Mouse (Mus musculus) heart, embryonic 14.5 days (tissue): Measurements from ENCODE around the gene Rcan1. TPM values are rescaled to one million over a fixed set of nuclear protein-coding genes. Genes with fewer than 3 reads are reported as not detected.
"Not testable (repeated sequence)": the region's sequence is repeated elsewhere in the genome, so short reads cannot be mapped to it uniquely, and the experiment has no call there.

ENCODE experiments used
- ATAC-seq: fragments of 200-750 bp; cut with Nextera tagmentation; 2 replicates; pipeline ENCODE4 v1.8.0; 2017; ENCODE audit warnings: low read depth, moderate TSS enrichment; ENCODE audit not compliant: insufficient number of reproducible peaks, insufficient read depth, low FRiP score
- H3K27ac ChIP-seq, 2 experiments: fragments of 200-500 bp in 1 of 2; fragments of 300-500 bp in 1 of 2; sonication (generic) in 1 of 2; replicated peaks in 1 of 2; 2 replicates each; pipeline ENCODE4 v1.5.1; 2012 to 2014; ENCODE audit warnings: low read depth in 2 of 2, low read length in 2 of 2, control low read depth in 1 of 2, mild to moderate bottlenecking in 1 of 2, mixed read lengths in 1 of 2; ENCODE audit not compliant: control insufficient read depth in 1 of 2, insufficient read depth in 1 of 2
- H3K27me3 ChIP-seq: fragments of 300-500 bp; sonication (generic); 2 replicates; pipeline ENCODE4 v1.6.1; 2014; ENCODE audit warnings: mild to moderate bottlenecking, low read length, control low read depth; ENCODE audit not compliant: control insufficient read depth, insufficient read depth
- H3K36me3 ChIP-seq: fragments of 300-500 bp; sonication (generic); 2 replicates; pipeline ENCODE4 v1.6.1; 2014; ENCODE audit warnings: mild to moderate bottlenecking, control low read depth, low read length, mixed read lengths; ENCODE audit not compliant: control insufficient read depth, insufficient read depth
- H3K4me1 ChIP-seq, 2 experiments: fragments of 200-500 bp in 1 of 2; fragments of 300-500 bp in 1 of 2; sonication (generic) in 1 of 2; 2 replicates each; pipeline ENCODE4 v1.6.1; 2012 to 2014; ENCODE audit warnings: low read length in 2 of 2, control low read depth in 1 of 2, mixed read lengths in 1 of 2; ENCODE audit not compliant: control insufficient read depth in 2 of 2, insufficient read depth in 2 of 2
- H3K4me2 ChIP-seq: fragments of 300-500 bp; sonication (generic); 2 replicates; pipeline ENCODE4 v1.6.1; 2014; ENCODE audit warnings: mild to moderate bottlenecking, low read length
- H3K4me3 ChIP-seq, 2 experiments: fragments of 200-500 bp in 1 of 2; fragments of 300-500 bp in 1 of 2; sonication (generic) in 1 of 2; 2 replicates each; pipeline ENCODE4 v1.5.1; 2012 to 2014; ENCODE audit warnings: low read length in 2 of 2, mild to moderate bottlenecking in 2 of 2, control low read depth in 1 of 2, low read depth in 1 of 2, moderate library complexity in 1 of 2; ENCODE audit not compliant: control insufficient read depth in 1 of 2, insufficient read depth in 1 of 2
- H3K9ac ChIP-seq: fragments of 300-500 bp; sonication (generic); 2 replicates; pipeline ENCODE4 v1.6.1; 2014; ENCODE audit warnings: mild to moderate bottlenecking, low read length
- H3K9me3 ChIP-seq: fragments of 300-500 bp; sonication (generic); 2 replicates; pipeline ENCODE4 v1.6.1; 2016; ENCODE audit warnings: low read length, control low read depth; ENCODE audit not compliant: control insufficient read depth
- WGBS: fragments of 180-500 bp; shearing (Covaris S2); extraction: QIAGEN DNeasy Blood & Tissue Kit; methylation state at CpG from one replicate; pipeline ENCODE4 v1.1.7; 2014; 5-methylcytosine and 5-hydroxymethylcytosine counted together
- polyA plus RNA-seq: library from polyadenylated mRNA; unstranded; fragments of >200 nt; fragmentation: Nextera tagmentation; extraction: Ambion mirVana; gene quantifications from 2 replicates; pipeline ENCODE4 v1.2.1, GENCODE M21; 2014

Gene Rcan1
- 105 TPM in 2 replicates for polyA plus RNA-seq

- H3K27ac ChIP-seq = no peak within 1 kb of the TSS
- ATAC-seq = no peak
- H3K4me3 ChIP-seq = no peak within 1 kb of the TSS
- WGBS = 79% methylated on average over 6 of the region's 6 CpGs
- no peak within 1 kb of the TSS for H3K9ac ChIP-seq
- no peak within 1 kb of the TSS for H3K4me2 ChIP-seq
- no peaks in the 10 kb centered on the region for H3K9me3 ChIP-seq
- H3K36me3 ChIP-seq = no peaks in the 10 kb centered on the region
- no peaks in the 10 kb centered on the region for H3K27me3 ChIP-seq
- H3K4me1 ChIP-seq = peaks cover 2 to 7% of the 10 kb centered on the region in 2 experiments; a peak in 2 of 4 replicates
Measured at GRCm38 (mm10) chr16:92470706-92471105, at the start of gene Rcan1. Gene Rcan1 (minus strand): TSS chr16:92470867.

GRCm38 (mm10) chr16:92519820-92520492 lies 49.3 kb upstream of the Rcan1 start:
- Histone ChIP-seq H3K36me3 (no peaks in the 10 kb centered on the region), H3K9ac (no peak overlapping the region), H3K4me1 (peaks cover 2 to 7% of the 10 kb centered on the region in 2 experiments; a peak in 2 of 4 replicates), H3K4me3 (no peak overlapping the region), H3K4me2 (no peak overlapping the region), H3K27ac (no peak overlapping the region), H3K27me3 (peaks cover 5% of the 10 kb centered on the region; the same call in 1 of the 2 replicates), H3K9me3 (no peaks in the 10 kb centered on the region)
- ATAC-seq = no peak
- WGBS = 43% methylated on average over 13 of the region's 13 CpGs

GRCm38 (mm10) chr16:92518718-92519117 lies 48.1 kb upstream of the Rcan1 start:
- Histone ChIP-seq H3K4me1 (peaks cover 2 to 7% of the 10 kb centered on the region in 2 experiments; a peak in 2 of 4 replicates), H3K4me3 (no peak overlapping the region), H3K9me3 (no peaks in the 10 kb centered on the region), H3K36me3 (no peaks in the 10 kb centered on the region), H3K9ac (no peak overlapping the region), H3K27ac (no peak overlapping the region), H3K4me2 (no peak overlapping the region), H3K27me3 (peaks cover 5% of the 10 kb centered on the region; the same call in 1 of the 2 replicates)
- whole genome bisulfite sequencing = 55% methylated on average over 4 of the region's 4 CpGs
- no peak for ATAC-seq

GRCm38 (mm10) chr16:92516139-92516538 lies 45.5 kb upstream of the Rcan1 start:
- WGBS = 38% methylated on average over 9 of the region's 9 CpGs
- Histone ChIP-seq H3K4me2 (no peak overlapping the region), H3K27me3 (peaks cover 10% of the 10 kb centered on the region), H3K36me3 (no peaks in the 10 kb centered on the region), H3K4me3 (no peak overlapping the region), H3K4me1 (peaks cover 2 to 7% of the 10 kb centered on the region in 2 experiments; a peak in 2 of 4 replicates), H3K27ac (no peak overlapping the region), H3K9ac (no peak overlapping the region), H3K9me3 (no peaks in the 10 kb centered on the region)
- peak; percentile 59; the same call in 1 of the 2 replicates for ATAC-seq

- H3K9me3 ChIP-seq, H3K4me2 ChIP-seq, H3K27ac ChIP-seq, H3K9ac ChIP-seq, H3K36me3 ChIP-seq, H3K27me3 ChIP-seq, H3K4me3 ChIP-seq, ATAC-seq, H3K4me1 ChIP-seq: not testable (repeated sequence)
- 60% methylated on average over 8 of the region's 9 CpGs for WGBS
Measured at GRCm38 (mm10) chr16:92514896-92515295, 44.2 kb upstream of the Rcan1 start.

GRCm38 (mm10) chr16:92511773-92512391 lies 41.2 kb upstream of the Rcan1 start:
- H3K27ac ChIP-seq = no peak overlapping the region
- H3K4me1 ChIP-seq = peaks cover 2 to 7% of the 10 kb centered on the region in 2 experiments; a peak in 2 of 4 replicates
- no peak overlapping the region for H3K9ac ChIP-seq
- ATAC-seq = no peak
- H3K27me3 ChIP-seq = peaks cover 10% of the 10 kb centered on the region
- no peaks in the 10 kb centered on the region for H3K36me3 ChIP-seq
- no peaks in the 10 kb centered on the region for H3K9me3 ChIP-seq
- WGBS = 64% methylated on average over 5 of the region's 5 CpGs
- H3K4me2 ChIP-seq = no peak overlapping the region
- H3K4me3 ChIP-seq = no peak overlapping the region

- H3K27ac ChIP-seq = no peak overlapping the region
- ATAC-seq = no peak
- no peak overlapping the region for H3K4me2 ChIP-seq
- no peak overlapping the region for H3K4me3 ChIP-seq
- H3K4me1 ChIP-seq = peaks cover 2 to 5% of the 10 kb centered on the region in 2 experiments; a peak in 2 of 4 replicates
- 76% methylated on average over 13 of the region's 13 CpGs for WGBS
- H3K9me3 ChIP-seq = no peaks in the 10 kb centered on the region
- H3K36me3 ChIP-seq = no peaks in the 10 kb centered on the region
- peaks cover 10% of the 10 kb centered on the region for H3K27me3 ChIP-seq
- no peak overlapping the region for H3K9ac ChIP-seq
Measured at GRCm38 (mm10) chr16:92510835-92511772, 40.4 kb upstream of the Rcan1 start.
